Mouse (Mus musculus): ENCODE results near the gene Wdr54.
A peak's percentile ranks its signal among the peaks of the same experiment; 100 is the strongest.

The Wdr54 gene

DNA sequence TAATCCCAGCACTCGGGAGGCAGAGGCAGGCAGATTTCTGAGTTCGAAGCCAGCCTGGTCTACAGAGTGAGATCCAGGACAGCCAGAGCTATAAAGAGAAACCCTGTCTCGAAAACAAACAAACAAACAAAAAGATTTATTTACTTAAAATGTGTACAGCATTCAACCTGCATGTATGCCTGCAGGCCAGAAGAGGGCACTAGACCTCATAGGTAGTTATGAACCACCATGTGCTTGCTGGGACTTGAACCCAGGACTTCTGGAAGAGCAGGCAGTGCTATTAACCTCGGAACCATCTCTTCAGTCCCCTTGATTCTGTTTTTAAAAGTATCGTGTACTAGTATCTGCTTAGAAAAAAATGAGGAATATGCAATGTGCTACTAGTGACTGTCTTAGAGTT is 28.8 kb downstream of the Wdr54 start:
- DNase-seq (ENCODE audit: low spot score), result no peak

DNA sequence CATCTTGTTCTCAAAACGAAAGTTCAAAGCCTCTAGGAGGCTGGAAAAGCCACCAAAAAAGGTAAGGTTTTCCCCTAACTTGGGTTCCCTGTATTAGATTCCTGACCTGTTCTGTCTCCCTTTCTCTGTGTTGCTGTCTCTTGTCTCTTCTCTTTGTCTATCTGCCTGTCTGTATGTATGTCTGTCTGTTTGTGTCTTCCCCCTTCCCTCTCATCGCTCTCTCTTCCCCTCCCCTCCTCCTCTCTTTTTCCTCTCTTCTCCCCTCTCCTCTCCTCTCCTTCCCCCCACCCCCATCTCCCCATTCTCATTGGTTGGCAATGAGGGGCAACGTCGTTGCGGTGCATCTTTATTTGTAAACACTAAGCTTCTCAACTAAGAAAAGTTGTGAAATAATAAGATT is 30.9 kb downstream of the Wdr54 start, which contains the start of gene Ino80b:
Gene Ino80b (minus strand): TSS at position 101 of the 400 bp plus-strand sequence.
- no peak for DNase-seq (ENCODE audit: low spot score)

DNA sequence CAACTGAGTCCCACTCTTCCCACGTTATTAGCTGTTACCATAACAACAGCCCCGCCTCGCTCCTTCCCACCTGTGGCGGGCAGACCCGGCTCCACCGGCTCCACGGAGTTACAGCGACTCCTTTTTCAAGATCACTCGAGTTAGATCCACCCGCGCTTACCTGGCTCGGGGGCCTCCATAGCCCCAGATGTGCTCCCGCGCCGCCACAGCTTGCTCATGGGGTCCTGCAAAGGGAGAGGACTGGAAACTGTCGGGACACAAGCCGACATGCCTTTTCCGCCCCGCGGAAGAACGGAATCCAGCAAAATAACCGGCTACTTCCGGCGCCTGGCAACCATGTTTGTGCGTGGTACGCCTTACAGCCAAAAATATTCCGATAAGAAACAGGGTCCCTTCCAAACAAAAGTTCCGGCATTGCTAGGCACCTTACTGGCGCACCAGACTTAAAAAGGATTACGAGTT is 31.3 kb downstream of the Wdr54 start:
- DNase-seq (ENCODE audit: low spot score), result peak; percentile 96

DNA sequence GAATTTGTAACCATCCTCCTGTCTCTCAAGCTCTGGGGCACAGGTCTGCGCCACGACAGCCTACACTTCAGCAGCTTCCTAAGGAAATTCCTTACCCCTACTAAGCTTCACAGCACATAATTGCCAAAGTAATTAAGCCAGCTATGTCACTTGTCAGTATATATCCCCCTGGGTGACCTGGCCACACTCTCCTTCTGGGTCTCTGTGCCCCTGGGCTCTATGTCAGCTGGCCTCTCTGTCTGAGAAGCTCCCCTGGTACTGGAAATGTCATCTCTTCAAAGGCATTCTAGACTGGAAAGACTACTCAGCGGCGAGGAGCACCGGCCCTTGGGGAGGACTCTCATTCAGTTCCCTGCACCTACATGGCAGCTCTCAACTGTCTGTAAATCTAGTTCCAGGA is 33.2 kb downstream of the Wdr54 start:
- DNase-seq (ENCODE audit: low spot score), result no peak

DNA sequence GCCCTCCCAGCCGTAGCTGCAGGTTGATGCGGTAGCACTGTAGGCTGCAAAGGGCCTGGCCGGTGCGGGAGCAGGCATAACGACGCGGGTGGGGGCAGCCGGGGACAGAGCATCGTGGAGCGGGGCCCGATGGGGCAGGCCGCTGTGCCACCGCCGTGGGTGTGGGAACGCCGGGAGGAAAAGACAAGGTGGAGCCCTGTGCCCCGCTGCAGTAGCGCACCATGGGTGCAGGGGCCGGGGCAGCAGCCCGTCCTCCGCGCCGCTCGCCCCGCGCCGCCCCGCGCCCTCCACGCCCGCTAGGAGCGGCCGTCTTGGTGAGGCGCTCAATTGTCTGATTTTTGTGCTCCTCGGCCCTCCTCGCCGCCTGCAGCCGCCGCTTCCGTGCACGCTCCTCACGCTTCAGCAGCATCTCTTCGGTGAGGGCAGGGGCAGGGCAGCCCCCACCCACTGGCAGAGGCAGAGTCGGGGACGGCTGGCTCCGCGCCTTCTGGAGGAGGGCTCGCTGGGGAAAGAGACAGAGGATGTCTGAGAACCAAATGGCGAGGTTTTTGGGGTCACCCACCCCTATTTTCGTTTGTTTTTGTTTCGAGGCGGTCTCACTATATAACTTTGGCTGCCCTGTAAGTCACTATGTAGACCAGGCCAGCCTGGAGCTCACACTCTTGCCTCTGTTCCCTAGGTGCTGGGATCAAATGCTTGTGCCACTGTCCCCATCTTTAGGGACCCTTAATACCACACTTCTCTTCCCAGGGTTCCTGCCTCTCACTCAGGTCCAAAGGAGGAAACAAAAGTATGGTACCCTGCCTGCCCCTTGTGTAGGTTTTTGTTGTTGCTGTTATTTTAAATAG is 34.1 kb downstream of the Wdr54 start:
- peak; percentile 47 for DNase-seq (ENCODE audit: low spot score)

DNA sequence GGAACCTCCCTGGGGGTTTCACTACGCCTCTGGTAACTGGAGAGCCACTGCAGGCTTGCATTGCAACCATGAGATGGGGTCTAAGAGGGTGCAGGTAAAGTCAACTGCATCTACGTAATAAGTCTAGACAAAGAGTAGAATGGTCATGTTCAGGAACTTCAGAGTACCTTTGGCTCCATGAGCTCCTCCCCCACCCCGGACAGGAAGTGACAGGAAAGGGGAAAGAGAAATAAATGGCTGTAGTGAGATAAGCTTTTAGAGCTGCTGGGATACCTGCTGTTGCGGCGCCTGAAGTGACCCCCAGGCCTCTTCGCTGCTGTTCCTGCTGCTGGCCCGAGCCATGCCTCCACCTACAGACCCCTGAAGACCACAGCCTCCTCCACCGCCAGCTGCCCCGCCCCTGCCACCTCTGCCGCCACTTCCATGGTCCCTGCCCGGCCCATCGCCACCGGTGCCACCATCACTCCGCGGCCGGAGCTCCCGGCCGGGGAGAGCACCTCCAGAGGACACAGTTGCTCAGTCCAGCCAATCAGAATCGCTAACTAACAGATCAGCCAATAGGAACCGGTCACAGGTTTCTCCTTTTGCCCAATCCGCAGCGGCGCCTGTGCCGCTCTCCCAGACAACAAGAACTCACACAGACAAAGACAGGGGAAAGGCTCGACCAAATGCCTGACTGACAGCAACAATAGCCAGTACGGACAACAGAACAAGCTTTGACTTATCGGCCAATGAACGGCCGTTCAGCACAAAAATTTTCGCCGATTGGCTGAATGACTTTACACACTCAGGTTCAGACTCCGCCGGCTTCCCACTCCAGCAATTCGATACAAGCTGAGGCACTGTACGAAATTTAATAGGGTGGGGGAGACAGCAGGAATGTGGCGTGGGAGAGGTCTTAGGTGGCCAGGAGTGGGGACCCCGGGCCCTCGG is 35.0 kb downstream of the Wdr54 start, which contains the start of gene Wbp1:
Gene Wbp1 (minus strand): TSS at position 630 of the 933 bp plus-strand sequence.
- DNase-seq (ENCODE audit: low spot score), result peak; percentile 99

DNA sequence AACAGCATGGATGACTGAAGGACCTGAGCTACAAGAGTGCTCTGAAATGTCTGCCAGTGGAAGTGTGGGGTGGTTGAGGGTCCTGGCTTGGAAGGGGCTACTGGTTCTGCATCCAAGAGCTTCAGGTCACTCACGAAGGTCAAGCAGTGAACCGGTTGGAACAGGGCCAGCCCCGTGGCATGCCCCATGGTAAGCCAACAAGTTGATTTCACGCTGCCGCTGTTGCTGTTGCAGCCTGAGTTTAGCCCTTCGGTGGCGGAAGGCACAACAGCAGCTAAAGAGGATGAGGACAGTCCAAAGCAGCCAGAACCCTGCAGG is 36.5 kb downstream of the Wdr54 start:
- peak; percentile 60 for DNase-seq (ENCODE audit: low spot score)

DNA sequence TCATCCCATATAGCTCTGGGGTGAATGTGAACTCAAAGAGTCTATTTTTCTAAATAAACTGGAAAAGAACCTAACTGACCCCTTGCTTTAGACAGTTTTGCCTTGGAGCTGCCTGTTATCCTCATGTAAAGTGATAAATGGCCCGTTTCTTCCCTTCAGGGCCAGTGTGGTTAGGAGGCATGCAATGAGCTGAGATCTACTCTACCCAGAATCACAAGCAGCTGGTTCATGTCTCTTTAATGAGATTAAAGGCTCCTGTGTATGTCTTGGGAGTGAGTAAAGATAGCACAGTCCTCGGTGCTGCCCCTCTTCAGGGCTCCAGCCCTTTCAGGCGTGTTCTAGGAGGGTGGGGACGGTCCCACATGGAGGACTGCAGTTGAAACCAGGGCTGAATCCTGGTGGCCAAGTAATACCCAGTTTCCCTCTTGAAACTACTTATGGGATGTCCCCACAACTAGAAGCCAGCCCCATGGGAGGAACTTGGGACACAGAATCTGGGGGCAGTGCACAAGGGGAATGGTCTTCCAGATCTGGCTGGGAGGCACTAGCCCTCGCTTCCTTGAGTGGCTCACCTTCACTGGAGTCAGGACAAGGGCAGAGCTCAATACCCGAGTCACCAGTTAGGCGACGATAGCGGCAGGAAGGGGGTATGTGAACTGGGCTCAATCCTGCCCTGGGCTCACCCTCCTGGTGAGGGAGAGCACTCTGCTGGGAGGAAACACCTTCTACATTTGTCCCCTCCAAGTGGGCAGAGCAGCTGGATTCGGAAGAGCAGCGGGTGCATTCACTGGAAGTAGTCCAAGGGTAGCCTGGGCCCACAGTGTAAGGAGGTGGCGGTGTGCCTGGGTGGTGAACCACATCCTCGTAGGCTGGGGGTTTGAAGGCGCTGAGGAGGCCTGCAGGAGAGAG is 37.1 kb downstream of the Wdr54 start:
- peak; percentile 70 for DNase-seq (ENCODE audit: low spot score)

DNA sequence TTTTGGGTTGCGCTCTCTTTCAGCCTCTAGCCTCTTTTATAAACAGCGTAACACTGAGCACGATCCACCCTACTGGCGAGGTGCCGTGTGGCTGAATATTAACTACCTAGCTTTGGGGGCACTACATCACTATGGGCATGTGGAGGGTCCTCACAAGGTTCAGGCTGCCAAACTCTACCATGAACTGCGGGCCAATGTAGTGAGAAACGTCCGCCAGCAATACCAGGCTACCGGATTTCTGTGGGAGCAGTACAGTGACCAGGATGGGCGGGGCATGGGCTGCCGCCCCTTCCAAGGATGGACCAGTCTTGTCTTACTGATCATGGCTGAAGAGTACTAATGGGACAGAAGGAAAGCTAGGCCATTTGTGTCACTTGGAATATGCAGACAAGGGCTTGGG is 37.8 kb downstream of the Wdr54 start:
- DNase-seq (ENCODE audit: low spot score), result no peak

DNA sequence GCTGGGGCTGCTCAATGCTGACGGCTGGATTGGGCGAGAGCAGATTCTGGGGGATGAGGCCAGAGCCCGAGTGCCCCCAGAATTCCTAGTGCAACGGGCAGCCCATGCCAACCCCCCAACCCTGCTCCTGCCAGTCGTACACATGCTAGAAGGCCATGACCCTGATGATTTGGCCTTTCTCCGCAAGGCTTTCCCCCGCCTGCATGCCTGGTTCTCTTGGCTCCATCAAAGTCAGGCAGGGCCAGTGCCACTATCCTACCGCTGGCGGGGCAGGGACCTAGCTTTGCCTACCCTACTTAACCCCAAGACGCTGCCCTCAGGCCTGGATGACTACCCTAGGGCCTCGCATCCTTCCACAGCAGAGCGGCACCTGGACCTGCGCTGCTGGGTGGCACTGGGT is 38.6 kb downstream of the Wdr54 start:
- DNase-seq (ENCODE audit: low spot score), result no peak

DNA sequence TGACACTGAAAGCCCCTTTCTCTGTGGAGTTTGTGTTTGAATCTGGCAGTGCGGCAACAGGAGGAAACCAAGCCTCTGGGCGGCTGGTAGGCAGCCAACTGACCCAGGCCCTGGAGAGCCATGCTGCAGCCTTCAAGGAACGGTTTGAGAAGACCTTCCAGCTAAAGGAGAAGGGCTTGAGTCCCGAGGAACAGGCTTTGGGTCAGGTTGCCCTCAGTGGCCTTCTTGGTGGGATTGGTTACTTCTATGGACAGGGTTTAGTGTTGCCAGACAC is 39.1 kb downstream of the Wdr54 start:
- no peak for DNase-seq (ENCODE audit: low spot score)

DNA sequence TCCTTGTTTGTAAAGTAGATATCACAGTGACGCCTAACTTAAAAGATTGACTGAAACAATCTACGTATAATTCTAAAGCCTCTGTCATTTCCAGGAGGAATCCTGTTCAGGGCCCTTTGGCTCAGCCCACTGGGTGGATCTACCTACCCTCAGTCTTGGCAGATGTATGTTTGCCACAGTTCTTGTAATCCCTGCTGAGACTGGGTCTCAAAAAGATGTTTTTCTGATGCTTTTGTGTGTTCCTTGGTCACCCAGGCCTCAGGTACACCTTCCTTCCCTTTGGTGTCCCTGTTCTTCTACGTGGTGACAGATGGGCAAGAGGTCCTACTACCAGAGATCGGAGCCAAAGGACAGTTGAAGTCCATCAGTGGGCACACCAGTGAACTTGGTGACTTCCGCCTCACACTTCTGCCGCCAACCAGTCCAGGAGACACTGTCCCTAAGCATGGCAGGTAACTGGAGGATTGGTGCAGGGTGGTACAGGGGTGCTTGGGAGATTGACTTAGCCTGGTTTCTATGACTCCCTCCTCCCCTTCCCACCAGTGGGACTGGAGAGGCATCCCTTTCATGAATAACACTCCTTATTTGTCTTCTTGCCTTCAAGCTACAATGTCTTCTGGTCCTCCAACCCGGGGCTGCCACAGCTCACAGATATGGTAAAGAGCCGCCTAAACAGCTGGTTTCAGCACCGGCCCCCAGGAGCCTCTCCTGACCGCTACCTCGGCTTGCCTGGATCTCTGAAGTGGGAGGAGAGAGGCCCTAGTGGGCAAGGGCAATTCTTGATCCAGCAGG is 39.6 kb downstream of the Wdr54 start:
- no peak for DNase-seq (ENCODE audit: low spot score)

DNA sequence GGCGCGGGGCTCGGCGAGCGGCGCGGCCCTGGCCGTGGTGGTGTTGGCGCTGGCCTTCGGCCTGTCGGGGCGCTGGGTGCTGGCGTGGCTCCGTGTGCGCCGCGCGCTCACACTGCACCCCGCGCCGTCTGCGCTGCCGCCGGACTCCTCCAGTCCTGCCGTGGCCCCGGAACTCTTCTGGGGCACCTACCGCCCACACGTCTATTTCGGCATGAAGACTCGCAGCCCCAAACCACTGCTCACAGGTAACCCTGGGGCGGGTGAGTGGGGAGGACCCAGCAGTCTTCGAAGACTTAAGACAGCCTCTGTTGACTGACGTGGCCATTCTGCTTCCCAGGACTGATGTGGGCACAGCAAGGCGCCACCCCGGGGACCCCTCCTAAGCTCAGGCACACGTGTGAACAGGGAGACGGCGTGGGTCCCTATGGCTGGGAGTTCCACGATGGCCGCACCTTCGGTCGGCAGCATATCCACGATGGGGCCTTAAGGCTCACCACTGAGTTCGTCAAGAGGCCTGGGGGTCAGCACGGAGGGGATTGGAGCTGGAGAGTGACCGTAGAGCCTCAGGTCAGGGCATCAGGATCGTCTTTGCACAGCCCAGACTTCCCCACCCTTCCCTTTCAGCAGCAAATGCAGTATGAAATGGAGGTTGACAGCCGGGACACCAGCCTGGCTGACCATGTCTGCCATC is 40.4 kb downstream of the Wdr54 start:
- DNase-seq (ENCODE audit: low spot score), result no peak

DNA sequence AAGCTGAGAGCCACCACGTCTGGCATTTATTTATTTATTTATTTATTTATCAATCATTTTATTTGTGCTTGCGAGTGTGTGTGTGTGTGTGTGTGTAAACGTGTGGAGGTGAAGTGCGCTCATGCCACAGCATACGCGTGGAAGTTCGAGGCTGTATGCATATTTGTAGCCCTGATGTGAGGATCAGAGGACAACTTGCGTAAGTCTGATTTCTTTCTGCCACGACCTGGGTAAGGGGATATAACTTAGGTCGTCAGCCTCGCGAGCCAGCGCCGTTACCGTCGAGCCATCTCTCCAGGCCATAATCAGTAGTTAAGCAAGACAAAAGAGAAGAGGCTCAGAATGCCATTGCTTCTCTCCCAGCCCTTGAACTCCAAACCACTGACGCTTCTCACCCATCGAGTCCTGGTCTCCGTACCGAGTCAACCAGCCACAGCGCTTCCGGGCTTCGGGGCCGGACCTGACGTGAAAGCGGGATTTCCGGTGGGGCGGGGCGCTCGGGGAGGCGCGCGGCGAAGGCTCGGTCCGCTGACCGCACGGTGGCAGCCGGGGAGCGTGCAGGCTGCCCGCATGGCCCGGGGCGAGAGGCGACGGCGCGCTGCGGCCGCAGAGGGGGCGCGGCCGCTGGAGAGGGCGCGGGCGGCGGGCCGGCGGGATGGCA is 41.1 kb downstream of the Wdr54 start, which contains the start of gene Mogs:
Gene Mogs (plus strand): TSS at position 486 of the 661 bp plus-strand sequence.
- peak; percentile 94 for DNase-seq (ENCODE audit: low spot score)

DNA sequence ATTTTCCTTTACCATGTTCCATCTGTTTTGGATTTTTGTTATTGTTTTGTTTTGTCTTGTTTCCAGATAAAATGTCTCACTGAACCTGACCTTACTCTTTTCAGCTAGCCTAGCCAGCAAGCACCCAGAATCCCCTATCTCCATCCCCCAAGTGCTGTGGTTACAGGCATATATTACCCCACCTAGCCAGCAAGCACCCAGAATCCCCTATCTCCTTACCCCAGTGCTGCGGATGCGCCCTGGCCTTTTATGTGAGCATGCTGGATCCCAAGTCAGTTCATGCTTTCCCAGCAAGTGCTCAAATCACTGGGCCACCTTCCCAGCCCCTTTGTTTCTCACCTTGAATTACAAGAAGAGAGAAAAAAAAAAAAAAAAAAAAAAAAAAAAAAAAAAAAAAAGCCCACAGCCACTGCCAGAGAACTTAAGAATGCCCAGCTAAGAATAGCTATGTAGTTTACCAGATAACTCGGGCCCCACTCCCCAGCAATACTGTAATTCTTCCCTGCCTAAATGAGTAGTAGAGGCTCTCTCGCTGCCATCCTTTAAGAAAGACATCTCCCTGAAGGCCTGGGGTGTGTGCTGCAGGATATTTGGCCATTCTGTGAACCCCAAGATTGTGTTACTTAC is 44.6 kb downstream of the Wdr54 start:
- no peak for DNase-seq (ENCODE audit: low spot score)

DNA sequence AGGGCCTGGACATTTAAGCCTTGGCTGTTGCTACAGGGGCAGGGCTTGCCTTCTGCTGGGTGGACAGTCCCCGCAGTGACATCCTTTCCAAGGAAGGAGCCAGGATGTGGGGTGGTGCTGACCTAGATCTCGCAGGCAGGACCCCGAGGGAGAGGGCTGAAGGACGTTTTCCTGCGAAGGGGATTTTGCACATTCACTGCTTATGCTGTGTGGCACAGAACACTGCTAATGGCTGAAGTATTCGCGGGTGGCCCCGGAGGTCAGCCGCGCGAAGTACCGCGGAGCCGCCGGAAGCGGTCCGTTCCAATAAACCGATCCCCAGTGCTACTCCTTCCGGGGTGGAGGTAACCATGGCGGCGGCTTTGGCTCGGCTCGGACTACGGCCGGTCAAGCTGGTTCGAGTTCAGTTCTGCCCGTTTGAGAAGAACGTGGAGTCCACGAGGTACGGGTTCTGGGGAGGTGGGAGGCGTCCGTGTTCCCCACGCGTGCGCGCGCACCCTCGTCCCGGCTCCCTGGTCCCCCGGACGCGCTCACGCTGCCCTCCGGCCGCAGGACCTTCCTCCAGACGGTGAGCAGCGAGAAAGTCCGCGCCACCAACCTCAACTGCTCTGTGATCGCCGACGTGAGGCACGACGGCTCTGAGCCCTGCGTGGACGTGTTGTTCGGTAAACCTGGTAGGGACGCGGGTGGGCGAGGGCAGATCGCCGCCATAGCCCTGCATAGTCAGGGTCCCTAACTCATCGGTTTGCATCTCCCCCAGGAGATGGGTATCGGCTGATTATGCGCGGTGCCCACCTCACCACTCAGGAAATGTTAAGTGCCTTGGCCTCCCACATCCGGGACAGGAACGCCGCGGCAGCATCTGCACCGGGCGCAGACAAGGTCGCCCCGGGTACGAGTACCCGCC is 47.2 kb downstream of the Wdr54 start, which contains the start of gene Mrpl53:
Gene Mrpl53 (plus strand): TSS at position 279 of the 907 bp plus-strand sequence.
- DNase-seq (ENCODE audit: low spot score), result peak; percentile 83

DNA sequence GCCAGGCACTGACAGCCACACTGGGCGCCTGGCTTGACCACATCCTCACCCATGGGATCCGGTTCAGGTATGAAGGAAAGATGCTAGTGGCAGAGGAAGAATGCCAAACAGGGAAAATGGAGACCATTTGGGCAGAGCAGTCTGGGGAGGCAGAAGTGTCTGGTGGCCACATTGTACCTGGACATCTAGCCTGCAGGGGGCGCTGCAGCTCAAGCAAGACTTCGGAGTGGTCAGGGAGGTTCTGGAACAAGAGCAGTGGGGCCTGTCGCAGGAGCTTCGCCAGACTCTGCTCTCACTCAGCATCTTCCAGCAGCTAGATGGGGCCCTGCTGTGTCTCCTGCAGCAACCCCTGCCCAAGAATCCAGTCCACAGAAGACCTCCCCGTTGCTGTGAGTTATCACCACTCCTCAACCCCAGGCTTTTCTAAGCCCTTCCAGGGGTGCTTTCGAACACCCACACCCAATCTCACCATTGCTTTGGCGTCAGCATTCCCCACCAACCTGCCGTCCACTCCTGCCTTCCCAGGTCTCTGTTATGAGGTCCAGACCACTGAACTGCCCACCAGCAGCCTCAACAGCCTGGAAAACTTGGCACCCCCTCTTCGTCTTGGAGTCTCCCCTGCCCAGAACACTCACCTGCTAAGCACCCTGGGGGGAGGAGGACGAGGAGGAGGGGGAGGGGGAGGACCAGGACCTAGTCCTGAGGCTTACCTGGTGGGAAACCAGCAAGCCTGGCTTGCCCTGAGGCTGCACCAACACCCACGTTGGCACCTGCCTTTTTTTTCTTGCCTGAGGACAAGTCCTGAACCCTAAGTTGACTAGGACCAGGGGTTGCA is 48.4 kb downstream of the Wdr54 start:
- DNase-seq (ENCODE audit: low spot score), result peak; percentile 92
